Mouse (Mus musculus) spleen, adult 2 months (tissue): Measurements from ENCODE around the gene Satb2. TPM values are rescaled to one million over a fixed set of nuclear protein-coding genes. Genes with fewer than 3 reads are reported as not detected.

Experiments used
- DNase-seq, 2 experiments: peaks; one replicate each; pipeline versions ENCODE4 v3.0.0 to v3.0.0-alpha.2; 2012 to 2021; ENCODE audit warnings: low spot score in 2 of 2, low read depth in 1 of 2
- H3K27ac ChIP-seq: fragments of 200-500 bp; 2 replicates; pipeline ENCODE4 v1.5.1; 2012; ENCODE audit warnings: low read length, inconsistent platforms; ENCODE audit not compliant: insufficient read depth
- H3K27me3 ChIP-seq: fragments of 200-500 bp; 2 replicates; pipeline ENCODE4 v1.6.1; 2012; ENCODE audit warnings: mild to moderate bottlenecking, moderate library complexity, low read length, inconsistent platforms; ENCODE audit not compliant: control insufficient read depth, insufficient read depth
- H3K36me3 ChIP-seq: fragments of 200-500 bp; 2 replicates; pipeline ENCODE4 v1.6.1; 2012; ENCODE audit warnings: mild to moderate bottlenecking, low read length, inconsistent platforms; ENCODE audit not compliant: control insufficient read depth, insufficient read depth
- H3K4me1 ChIP-seq: fragments of 200-500 bp; 2 replicates; pipeline ENCODE4 v1.6.1; 2011; ENCODE audit warnings: inconsistent platforms; ENCODE audit not compliant: control insufficient read depth, insufficient read depth, insufficient read length
- H3K4me3 ChIP-seq: fragments of 200-500 bp; 2 replicates; pipeline ENCODE4 v1.5.1; 2011; ENCODE audit warnings: mild to moderate bottlenecking, inconsistent platforms; ENCODE audit not compliant: insufficient read depth, insufficient read length; ENCODE audit errors: extremely low read depth
- CTCF ChIP-seq: fragments of 200-500 bp; IDR thresholded peaks from 2 replicates; pipeline ENCODE4 v1.5.1; 2011; ENCODE audit warnings: mild to moderate bottlenecking, inconsistent platforms; ENCODE audit not compliant: insufficient read depth, insufficient read length, insufficient replicate concordance; ENCODE audit errors: extremely low read depth
- POLR2A ChIP-seq: fragments of 200-500 bp; IDR thresholded peaks from 2 replicates; pipeline ENCODE4 v1.6.1; 2011; ENCODE audit warnings: low read depth, low read length, inconsistent platforms
- WGBS: fragments of 180-500 bp; shearing (Covaris S2); methylation state at CpG from one replicate; pipeline ENCODE4 v1.1.7; 2018; 5-methylcytosine and 5-hydroxymethylcytosine counted together
- polyA plus RNA-seq: library from polyadenylated mRNA; depleted of rRNA; stranded (reverse); fragments of >200 nt; gene quantifications from 2 replicates; pipeline ENCODE4 v1.2.3, GENCODE M21; 2012

Gene Satb2
- polyA plus RNA-seq, 1 experiment: 0.36 TPM

GRCm38 (mm10) chr1:56979531-56980395 lies 1.3 kb upstream of the Satb2 start:
- peaks cover 25% of the 10 kb centered on the region for H3K27me3 ChIP-seq
- no peaks in the 10 kb centered on the region for H3K36me3 ChIP-seq
- no peak for TF ChIP-seq POLR2A
- no peak overlapping the region for H3K4me3 ChIP-seq
- DNase-seq: no peak
- H3K4me1 ChIP-seq: no peaks in the 10 kb centered on the region
- H3K27ac ChIP-seq: no peak overlapping the region
- 13% methylated on average over 7 of the region's 7 CpGs for WGBS

- no peaks in the 10 kb centered on the region for H3K4me1 ChIP-seq
- peaks cover 28% of the 10 kb centered on the region for H3K27me3 ChIP-seq
- no peak overlapping the region for H3K4me3 ChIP-seq
- DNase-seq: peak in 1 of 2 experiments; percentile 44
- H3K27ac ChIP-seq: no peak overlapping the region
- H3K36me3 ChIP-seq: no peaks in the 10 kb centered on the region
- whole genome bisulfite sequencing: 2% methylated on average over 45 of the region's 45 CpGs
- TF ChIP-seq POLR2A: no peak
- TF ChIP-seq CTCF: peak; percentile 31; the same call in 1 of the 2 replicates
These were observed 999 bp downstream of the Satb2 start for GRCm38 (mm10) chr1:56977201-56978100.

DNA sequence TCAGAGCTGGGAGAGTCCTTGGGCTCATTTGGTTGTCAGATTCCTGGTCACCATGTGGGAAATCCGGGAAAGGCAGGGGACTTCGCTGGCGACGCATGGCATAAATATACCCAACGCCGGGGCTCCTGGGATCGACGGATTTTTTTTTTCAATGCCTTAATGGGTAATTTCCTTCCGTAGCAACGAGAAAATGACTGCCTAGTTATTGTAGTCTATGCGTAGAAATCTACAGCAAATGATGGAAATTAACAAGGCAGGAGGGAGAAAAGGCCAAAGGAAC lies 1.7 kb downstream of the Satb2 start:
- peaks cover 3% of the 10 kb centered on the region; the same call in 1 of the 2 replicates for H3K4me1 ChIP-seq
- H3K27me3 ChIP-seq: peaks cover 33% of the 10 kb centered on the region
- no peak for DNase-seq
- H3K36me3 ChIP-seq: no peaks in the 10 kb centered on the region
- TF ChIP-seq CTCF (no peak), POLR2A (no peak)
- 5% methylated on average over 11 of the region's 11 CpGs for WGBS
- H3K4me3 ChIP-seq: no peak overlapping the region
- H3K27ac ChIP-seq: no peak overlapping the region

DNA sequence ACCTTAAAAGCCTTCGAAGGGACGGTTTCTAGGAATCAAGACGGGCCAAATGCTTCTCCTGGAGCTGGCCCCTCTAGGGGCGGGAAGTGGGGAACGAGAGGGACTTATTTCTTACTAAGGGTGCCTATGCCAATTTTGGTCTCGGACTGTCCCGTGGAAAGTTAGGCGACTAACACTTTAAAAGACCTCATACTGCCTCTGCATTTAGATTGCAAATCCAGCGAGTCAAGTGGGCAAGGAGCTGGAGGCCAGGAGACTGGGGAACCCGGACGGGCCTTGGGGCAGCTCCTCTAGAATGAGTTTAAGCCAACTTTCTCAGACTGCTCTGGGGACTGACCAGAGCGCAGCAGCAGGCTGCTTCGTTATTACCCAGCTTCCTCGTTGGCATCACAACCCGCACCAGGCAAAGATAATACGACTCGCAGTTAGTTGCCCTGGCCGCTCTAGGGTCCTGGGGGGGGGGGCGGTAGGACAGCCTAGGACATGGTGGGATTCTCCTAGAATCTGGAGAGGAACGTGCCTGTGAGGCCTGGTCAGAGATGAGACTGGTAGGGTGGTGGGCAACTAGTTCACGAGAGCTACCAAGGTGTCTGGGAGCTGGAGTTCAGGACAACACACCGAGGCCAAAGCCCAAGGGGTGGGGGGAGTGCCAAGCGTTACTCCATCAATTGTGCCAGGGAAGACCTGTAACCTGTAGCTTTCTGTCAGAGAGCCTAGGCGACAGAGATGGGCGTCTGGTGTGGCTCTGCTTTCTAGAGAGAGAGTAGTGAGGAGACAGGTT lies 2.2 kb downstream of the Satb2 start:
- no peak for DNase-seq
- WGBS: 8% methylated on average over 25 of the region's 25 CpGs
- Histone ChIP-seq H3K4me1 (peaks cover 3% of the 10 kb centered on the region), H3K27me3 (peaks cover 37% of the 10 kb centered on the region), H3K36me3 (no peaks in the 10 kb centered on the region), H3K27ac (no peak overlapping the region), H3K4me3 (no peak overlapping the region)
- TF ChIP-seq CTCF (no peak), POLR2A (no peak)

GRCm38 (mm10) chr1:56975546-56975945 lies 2.9 kb downstream of the Satb2 start:
- TF ChIP-seq POLR2A (no peak), CTCF (no peak)
- no peaks in the 10 kb centered on the region for H3K36me3 ChIP-seq
- peaks cover 3% of the 10 kb centered on the region for H3K4me1 ChIP-seq
- H3K27ac ChIP-seq: no peak overlapping the region
- H3K27me3 ChIP-seq: peaks cover 40% of the 10 kb centered on the region
- H3K4me3 ChIP-seq: no peak overlapping the region
- no peak for DNase-seq
- 13% methylated on average over 12 of the region's 12 CpGs for WGBS

- Histone ChIP-seq H3K27me3 (peaks cover 41% of the 10 kb centered on the region), H3K36me3 (no peaks in the 10 kb centered on the region), H3K4me1 (peaks cover 3% of the 10 kb centered on the region), H3K4me3 (no peak overlapping the region), H3K27ac (no peak overlapping the region)
- DNase-seq: no peak
- TF ChIP-seq POLR2A (no peak), CTCF (no peak)
- 13% methylated on average over 14 of the region's 14 CpGs for WGBS
These were observed 4.3 kb downstream of the Satb2 start for GRCm38 (mm10) chr1:56974187-56974586.
